Mouse (Mus musculus) cerebellum, adult 2 months (tissue): ENCODE measurements at regions not wholly inside any gene's neighbourhood (a gene's known extent, or its start where the extent isn't known, plus 50 kb on each side); places are given as distances from the start of the nearest gene placed in this dataset.

Experiments
- CTCF ChIP-seq: fragments of 200-500 bp; IDR thresholded peaks from 2 replicates; pipeline ENCODE4 v1.5.1; 2011; ENCODE audit warnings: low read depth, mild to moderate bottlenecking, control low read depth, low read length, moderate library complexity, borderline replicate concordance; ENCODE audit not compliant: insufficient read depth
- POLR2A ChIP-seq: fragments of 200-500 bp; IDR thresholded peaks from 2 replicates; pipeline ENCODE4 v1.6.1; 2011; ENCODE audit warnings: low read length, control low read depth, borderline replicate concordance; ENCODE audit not compliant: insufficient read depth

DNA sequence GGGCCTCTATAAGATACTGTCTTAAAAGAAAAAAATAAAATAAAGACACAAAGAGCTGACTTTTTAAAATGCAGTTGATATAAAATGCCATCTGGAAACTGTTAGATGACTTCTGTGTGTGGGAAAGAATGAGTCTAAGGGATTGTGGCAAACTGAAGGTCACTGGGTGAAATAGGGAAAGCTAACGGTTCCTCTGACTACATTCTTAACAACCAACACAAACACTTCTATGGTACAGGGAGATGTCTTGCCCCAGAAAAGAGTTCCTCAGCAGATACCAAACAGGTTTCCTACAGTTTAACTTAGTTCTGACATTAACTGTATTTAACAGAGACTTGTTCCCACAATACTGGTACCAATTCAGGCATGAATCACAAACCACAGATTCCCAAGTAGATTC, 103.6 kb upstream of the Nt5c1b start:
- TF ChIP-seq CTCF, result no peak
- TF ChIP-seq POLR2A, result no peak
